In the genomic region with DNA sequence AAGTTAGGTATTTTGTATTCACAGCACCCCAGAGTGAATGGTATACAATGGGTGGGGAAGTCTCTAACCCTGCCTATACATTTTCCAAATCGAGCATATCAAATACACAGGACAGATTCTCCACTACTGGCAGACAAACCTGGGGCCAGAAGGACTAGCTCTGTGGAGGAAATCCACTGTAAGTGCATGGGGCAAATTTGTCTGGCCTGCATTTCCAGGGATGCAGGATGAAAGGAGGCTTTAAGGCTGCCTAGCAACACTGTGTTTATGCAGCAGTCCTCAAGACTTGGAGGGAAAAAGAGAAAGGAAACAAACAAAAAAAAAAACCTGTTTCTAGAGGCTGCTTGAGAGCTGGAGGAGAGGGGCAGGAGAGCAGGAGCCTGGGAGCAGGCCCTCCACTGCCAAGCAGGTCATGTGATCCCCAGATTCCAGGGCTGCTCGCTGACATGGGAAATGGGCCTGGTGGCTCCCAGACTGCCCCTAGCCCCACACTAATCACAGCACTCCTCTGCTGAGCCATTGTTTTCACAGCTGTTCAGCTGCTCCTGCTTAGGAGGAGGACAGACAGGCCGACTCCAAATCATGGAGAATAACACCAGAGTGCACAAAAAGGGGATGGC, we compare ENCODE assay signal across 9 mouse cellular contexts.
A peak's percentile ranks its signal among the peaks of the same experiment; 100 is the strongest.
DNase-seq lines count a peak whose midpoint lies in the region; ATAC-seq lines count a peak whose summit lies in the region.
"Had no signal": no experiment of that assay in that cellular context is flagged by ENCODE, and none has a peak within 500 bp of the region (broad histone marks: within the 10 kb centered on the region; RNA-seq: fewer than 3 reads in every experiment).

No protein-coding gene starts in this region.

- peak; percentile 95 for ATAC-seq in heart, embryonic 15.5 days (replicated peaks; ENCODE audit: insufficient number of reproducible peaks, insufficient read depth, low FRiP score, low read depth)

- H3K36me3 ChIP-seq in forebrain, embryonic 10.5 days (replicated peaks), result no peaks in the 10 kb centered on the region
- H3K36me3 ChIP-seq in heart, embryonic 15.5 days, result no peaks in the 10 kb centered on the region

- no peak overlapping the region for H3K4me2 ChIP-seq in heart, embryonic 15.5 days

- 8% methylated on average over 3 of the region's 3 CpGs for WGBS in forebrain, embryonic 10.5 days
- 14% methylated on average over 3 of the region's 3 CpGs for WGBS in heart, embryonic 15.5 days

- peaks cover 25% of the 10 kb centered on the region for H3K4me1 ChIP-seq in forebrain, embryonic 10.5 days
- 0 out of 2 replicates have a peak, but pooled peaks cover 2% of the 10 kb centered on the region for H3K4me1 ChIP-seq in heart, embryonic 15.5 days (replicated peaks)
- H3K4me1 ChIP-seq: megakaryocyte, embryonic 14.5 days had no signal

- no peaks in the 10 kb centered on the region for H3K27me3 ChIP-seq in forebrain, embryonic 10.5 days (ENCODE audit: poor library complexity, severe bottlenecking)
- H3K27me3 ChIP-seq in heart, embryonic 15.5 days, result no peaks in the 10 kb centered on the region
- H3K27me3 ChIP-seq: megakaryocyte, embryonic 14.5 days had no signal

- peak overlapping the region; percentile 88 for H3K27ac ChIP-seq in forebrain, embryonic 10.5 days
- peak overlapping the region; percentile 32 for H3K27ac ChIP-seq in heart, embryonic 15.5 days

- no peaks in the 10 kb centered on the region for H3K9me3 ChIP-seq in forebrain, embryonic 10.5 days
- no peaks in the 10 kb centered on the region for H3K9me3 ChIP-seq in heart, embryonic 15.5 days (replicated peaks)

- no peak overlapping the region for H3K9ac ChIP-seq in heart, embryonic 15.5 days

- peak; percentile 6 for DNase-seq in cerebellum, adult 11-12 months
- DNase-seq in cerebellum, adult 9-10 months, result no peak
- peak; percentile 77 for DNase-seq in forebrain, embryonic 10.5 days (ENCODE audit: extremely low spot score, low spot score)
- DNase-seq in kidney, postnatal 10 days, result peak; percentile 83
- DNase-seq in lung, postnatal 14 days, result peak; percentile 25
- DNase-seq in right cerebral cortex, postnatal 25 days, result peak; percentile 28
- DNase-seq in spleen, adult 18-20 months, result no peak

- H3K4me3 ChIP-seq in forebrain, embryonic 10.5 days, result no peak overlapping the region
- H3K4me3 ChIP-seq in heart, embryonic 15.5 days, result no peak overlapping the region
- H3K4me3 ChIP-seq: megakaryocyte, embryonic 14.5 days had no signal

Comparison
In these comparisons a context has a peak if more than half of its experiments do, and no peak if none do; other contexts are left out.
1. DNase-seq: peak in cerebellum, adult 11-12 months (single experiment), forebrain, embryonic 10.5 days (single experiment), kidney, postnatal 10 days (single experiment), lung, postnatal 14 days (single experiment) and right cerebral cortex, postnatal 25 days (single experiment); none in cerebellum, adult 9-10 months (single experiment) and spleen, adult 18-20 months (0 of 2).